Mouse (Mus musculus) midbrain, embryonic 14.5 days (tissue): ENCODE data around the gene Tlr12. TPM values are rescaled to one million over a fixed set of nuclear protein-coding genes. Genes with fewer than 3 reads are reported as not detected.

ENCODE experiments used
- ATAC-seq: fragments of 200-750 bp; cut with Nextera tagmentation; 2 replicates; pipeline ENCODE4 v1.8.0; 2017; ENCODE audit warnings: moderate number of reproducible peaks, moderate library complexity; ENCODE audit not compliant: low FRiP score, low TSS enrichment
- DNase-seq: peaks from one replicate; pipeline ENCODE4 v3.0.0-alpha.2; 2015
- H3K27ac ChIP-seq: fragments of 300-500 bp; sonication (generic); replicated peaks from 2 replicates; pipeline ENCODE4 v1.5.1; 2014; ENCODE audit warnings: mild to moderate bottlenecking, low read depth, low read length, moderate library complexity
- H3K27me3 ChIP-seq: fragments of 300-500 bp; sonication (generic); 2 replicates; pipeline ENCODE4 v1.6.1; 2014; ENCODE audit warnings: low read length, control low read depth, mixed read lengths; ENCODE audit not compliant: control insufficient read depth, insufficient read depth
- H3K36me3 ChIP-seq: fragments of 300-500 bp; sonication (generic); 2 replicates; pipeline ENCODE4 v1.6.1; 2014; ENCODE audit warnings: low read length, control low read depth; ENCODE audit not compliant: control insufficient read depth, insufficient read depth
- H3K4me1 ChIP-seq: fragments of 300-500 bp; sonication (generic); 2 replicates; pipeline ENCODE4 v1.6.1; 2014; ENCODE audit warnings: mild to moderate bottlenecking, antibody characterized with exemption, low read length, control low read depth; ENCODE audit not compliant: control insufficient read depth, insufficient read depth
- H3K4me2 ChIP-seq: fragments of 300-500 bp; sonication (generic); 2 replicates; pipeline ENCODE4 v1.6.1; 2014; ENCODE audit warnings: mild to moderate bottlenecking, low read length, moderate library complexity
- H3K4me3 ChIP-seq: fragments of 300-500 bp; sonication (generic); replicated peaks from 2 replicates; pipeline ENCODE4 v1.5.1; 2014; ENCODE audit warnings: low read depth, low read length
- H3K9ac ChIP-seq: fragments of 300-500 bp; sonication (generic); replicated peaks from 2 replicates; pipeline ENCODE4 v1.6.1; 2014; ENCODE audit warnings: mild to moderate bottlenecking, low read length, moderate library complexity
- H3K9me3 ChIP-seq: fragments of 300-500 bp; sonication (generic); 2 replicates; pipeline ENCODE4 v1.6.1; 2016; ENCODE audit warnings: low read length, control low read depth, mixed read lengths; ENCODE audit not compliant: control insufficient read depth
- WGBS: fragments of 180-500 bp; shearing (Covaris S2); extraction: QIAGEN DNeasy Blood & Tissue Kit; methylation state at CpG from one replicate; pipeline ENCODE4 v1.1.7; 2014; 5-methylcytosine and 5-hydroxymethylcytosine counted together
- polyA plus RNA-seq: library from polyadenylated mRNA; unstranded; fragments of >200 nt; fragmentation: Nextera tagmentation; extraction: Ambion mirVana; gene quantifications from 2 replicates; pipeline ENCODE4 v1.2.1, GENCODE M21; 2014

Gene Tlr12
- polyA plus RNA-seq, 1 experiment from 2014 or later = 0.61 TPM

DNA sequence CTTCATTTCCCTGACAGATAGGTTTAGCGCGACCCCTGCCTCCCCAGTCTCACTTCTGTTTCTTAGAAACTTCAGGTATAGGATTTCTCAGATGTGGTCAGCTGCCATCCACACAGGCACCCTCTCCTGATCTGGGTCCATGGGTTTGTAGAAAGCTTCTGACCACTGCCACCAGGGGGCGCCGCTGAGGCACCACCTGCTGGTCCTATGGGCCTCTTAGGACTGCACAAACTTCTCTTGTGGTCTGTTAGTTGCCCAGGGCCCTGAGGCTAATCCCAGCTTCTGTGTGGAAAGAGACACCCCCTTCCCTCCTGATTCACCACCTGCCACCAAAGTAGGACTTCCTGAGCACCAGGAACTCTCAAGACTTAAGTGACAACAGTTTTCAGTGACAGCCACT lies 39.2 kb downstream of the Tlr12 start:
- 60% methylated on average over 4 of the region's 4 CpGs for whole genome bisulfite sequencing

DNA sequence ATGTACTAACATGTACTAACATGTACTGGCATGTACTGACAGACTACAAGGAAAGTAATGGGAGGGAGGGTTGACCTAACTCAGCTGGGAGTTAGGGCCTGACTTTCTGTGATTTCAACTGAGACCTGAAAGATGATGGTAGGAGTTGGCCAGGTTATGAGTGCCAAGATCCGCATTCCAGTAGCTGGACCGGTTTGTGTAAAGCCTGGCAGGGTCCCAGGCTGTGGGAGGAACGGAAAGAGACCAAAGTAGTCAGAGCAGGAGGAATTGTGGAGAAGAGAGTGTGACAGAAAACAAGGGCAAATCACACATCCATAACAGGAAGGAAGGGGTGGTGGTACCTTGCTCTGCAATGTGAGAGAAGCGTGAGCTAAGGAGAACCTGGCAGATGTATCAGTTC lies 42.6 kb downstream of the Tlr12 start:
- ATAC-seq (no peak), DNase-seq (no peak)
- H3K4me3 ChIP-seq = no peak overlapping the region
- WGBS = 92% methylated on average over 4 of the region's 4 CpGs
- peaks cover 19% of the 10 kb centered on the region for H3K36me3 ChIP-seq
- peaks cover 9% of the 10 kb centered on the region for H3K9me3 ChIP-seq
- no peaks in the 10 kb centered on the region for H3K27me3 ChIP-seq
- no peak overlapping the region for H3K27ac ChIP-seq
- H3K9ac ChIP-seq = no peak overlapping the region
- H3K4me1 ChIP-seq = no peaks in the 10 kb centered on the region
- no peak overlapping the region for H3K4me2 ChIP-seq

More for the DNA sequence above, 39.2 kb downstream of the Tlr12 start:
- ATAC-seq (no peak), DNase-seq (no peak)
- Histone ChIP-seq H3K4me3 (no peak overlapping the region), H3K9me3 (peaks cover 40% of the 10 kb centered on the region), H3K27ac (no peak overlapping the region), H3K36me3 (peaks cover 45% of the 10 kb centered on the region), H3K4me1 (no peaks in the 10 kb centered on the region), H3K4me2 (no peak overlapping the region), H3K27me3 (no peaks in the 10 kb centered on the region), H3K9ac (no peak overlapping the region)

Other genes with a start within 250 kb of the Tlr12 start
- 3.2 and 3.7 TPM in 2 replicates for gene Zscan20, start 8.5 kb downstream of the Tlr12 start, polyA plus RNA-seq
- 48.4 and 54.2 TPM in 2 replicates for gene Phc2, start 36.1 kb upstream of the Tlr12 start, polyA plus RNA-seq
- gene A3galt2, start 136.7 kb upstream of the Tlr12 start, polyA plus RNA-seq = 0.47 and 0.74 TPM in 2 replicates
- gene Zfp362, start 187.4 kb upstream of the Tlr12 start, polyA plus RNA-seq = 28.3 and 35.7 TPM in 2 replicates